Mouse (Mus musculus) liver (tissue): ENCODE data around the gene Ndufs2.

ENCODE experiments used
- DNase-seq: peaks from one replicate; pipeline ENCODE4 v3.0.0-alpha.2; 2020; ENCODE audit warnings: mixed read lengths

Gene Ndufs2

DNA sequence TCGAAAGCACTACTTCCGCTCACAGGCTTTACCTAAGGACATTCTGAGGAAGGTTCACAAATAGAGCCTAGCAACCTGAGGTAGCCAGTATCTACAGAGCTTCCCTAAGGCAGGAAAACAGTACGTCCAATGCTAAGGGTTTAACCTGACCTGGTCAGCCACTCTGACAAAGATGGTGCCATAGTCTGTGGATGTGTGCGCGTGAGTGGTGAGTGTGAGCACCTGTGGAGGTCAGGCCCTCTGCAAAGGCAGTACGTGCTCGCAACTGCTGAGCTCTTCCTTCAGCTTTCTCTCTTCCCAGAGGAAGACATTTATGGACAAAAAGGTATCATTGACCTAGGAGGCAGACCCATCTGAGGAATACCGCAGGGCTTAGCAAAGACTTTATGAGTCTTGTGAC, 27.2 kb upstream of the Ndufs2 start:
- no peak for DNase-seq

DNA sequence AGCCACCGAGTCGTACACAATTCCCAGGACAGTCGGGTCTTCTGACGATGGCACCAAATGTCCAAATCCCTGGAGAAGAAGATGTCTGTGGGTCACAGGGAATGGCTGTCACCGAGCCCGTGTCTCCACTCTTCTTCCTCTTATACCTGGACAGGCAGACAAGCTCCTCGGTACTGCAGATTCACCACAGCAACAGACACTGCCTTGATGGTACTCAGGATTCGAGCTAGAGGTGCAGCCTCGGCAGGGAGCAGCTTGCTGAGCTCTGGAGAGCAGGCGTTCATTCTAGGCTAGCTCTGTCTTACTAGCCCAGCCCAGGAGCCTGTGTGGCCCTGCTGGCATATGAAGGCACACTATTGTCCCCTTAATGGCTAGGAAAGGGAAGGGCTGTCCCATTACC, 26.5 kb upstream of the Ndufs2 start:
- DNase-seq: no peak

DNA sequence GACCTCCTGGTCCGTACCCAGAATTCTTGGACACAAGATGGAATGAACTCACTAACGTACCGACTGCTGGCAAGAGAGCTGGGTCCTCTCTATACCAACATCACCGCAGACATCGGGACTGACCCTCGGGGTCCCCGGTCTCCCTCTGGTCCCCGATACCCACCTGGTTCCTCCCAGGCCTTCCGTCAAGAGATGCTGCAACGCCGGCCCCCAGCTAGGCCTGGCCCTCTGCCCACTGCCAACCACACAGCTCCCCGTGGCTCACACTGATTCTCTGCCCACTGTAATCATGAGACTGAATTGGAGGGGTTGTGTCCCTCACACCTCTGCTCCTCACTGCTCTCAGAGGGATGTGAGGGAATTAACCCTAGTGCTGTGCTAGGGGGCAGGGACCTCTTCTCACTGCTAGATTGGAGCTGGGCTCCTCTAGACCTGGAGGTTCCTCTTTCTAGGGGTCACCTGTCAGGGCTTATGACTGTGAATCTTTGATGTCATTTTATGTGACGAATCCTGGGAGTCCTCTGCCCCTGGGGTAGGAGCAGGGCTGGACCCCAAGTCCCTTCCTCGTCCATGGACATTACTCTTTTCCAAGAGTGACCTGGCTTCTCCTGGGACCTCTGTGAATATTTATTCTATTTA, 25.0 kb upstream of the Ndufs2 start:
- no peak for DNase-seq

DNA sequence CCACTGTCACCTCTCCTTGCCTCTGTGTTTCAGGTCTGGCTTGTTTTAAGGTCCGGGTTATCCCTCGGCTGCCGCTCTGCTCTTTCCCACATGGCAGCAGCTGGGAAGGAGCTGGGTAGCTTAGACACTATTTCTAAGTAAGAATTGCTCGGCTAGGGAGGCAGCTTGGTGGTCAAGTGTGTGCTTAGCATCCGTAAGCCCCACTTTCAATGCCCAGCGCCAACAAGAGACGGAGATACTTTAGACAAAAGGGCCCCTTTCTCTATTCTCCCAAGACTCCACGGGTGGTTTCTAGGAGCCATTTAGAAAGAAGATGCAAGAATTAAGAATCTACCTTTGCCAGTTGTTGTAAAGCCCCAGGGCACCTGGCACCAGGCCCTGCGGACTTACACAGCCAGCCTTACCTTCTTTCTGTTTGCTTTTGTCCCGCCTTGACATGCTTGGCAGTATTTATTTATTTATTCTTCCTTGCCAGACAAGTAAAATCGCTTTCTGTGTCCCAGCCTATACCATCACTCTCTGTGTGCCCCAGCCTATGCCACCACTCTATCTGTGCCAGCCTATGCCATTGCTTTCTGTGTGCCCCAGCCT, 24.1 kb upstream of the Ndufs2 start:
- DNase-seq: no peak

DNA sequence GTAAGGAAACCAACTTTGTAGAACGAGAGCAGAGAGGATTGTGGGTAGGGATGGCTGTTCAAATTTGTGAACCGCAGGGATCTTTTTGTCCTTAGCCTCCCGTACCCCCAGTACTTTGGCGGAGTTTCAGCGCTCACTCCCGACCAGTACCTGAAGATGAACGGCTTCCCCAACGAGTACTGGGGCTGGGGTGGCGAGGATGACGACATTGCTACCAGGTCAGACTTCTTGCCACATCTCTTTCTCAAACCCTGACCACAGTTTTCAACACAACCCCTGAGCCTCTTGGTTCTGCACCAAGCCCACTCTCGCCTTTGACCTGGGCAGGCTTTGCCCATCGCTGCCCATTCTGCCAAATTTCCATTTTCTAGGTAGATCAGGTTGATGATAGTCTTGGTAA, 23.0 kb upstream of the Ndufs2 start:
- DNase-seq: no peak

DNA sequence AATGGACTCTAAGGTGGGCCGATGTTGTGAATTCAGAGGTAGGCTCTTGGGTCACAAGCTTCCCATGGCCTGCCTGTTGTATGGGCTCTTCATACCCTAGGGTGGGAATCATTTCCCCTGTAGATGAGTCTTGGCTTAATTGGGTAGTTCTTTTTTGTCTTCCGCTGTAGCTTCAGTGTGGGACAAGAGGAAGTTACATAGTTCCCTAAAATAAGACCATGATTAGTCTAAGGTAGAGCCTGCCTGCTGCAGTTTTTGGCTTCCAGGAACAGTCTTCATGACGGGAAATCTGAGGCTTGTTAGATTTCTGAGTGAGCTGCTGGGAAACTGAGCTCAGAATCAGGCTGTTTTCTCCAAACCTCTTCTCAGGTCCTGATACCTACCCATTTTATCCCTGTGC, 20.9 kb upstream of the Ndufs2 start:
- DNase-seq: no peak

DNA sequence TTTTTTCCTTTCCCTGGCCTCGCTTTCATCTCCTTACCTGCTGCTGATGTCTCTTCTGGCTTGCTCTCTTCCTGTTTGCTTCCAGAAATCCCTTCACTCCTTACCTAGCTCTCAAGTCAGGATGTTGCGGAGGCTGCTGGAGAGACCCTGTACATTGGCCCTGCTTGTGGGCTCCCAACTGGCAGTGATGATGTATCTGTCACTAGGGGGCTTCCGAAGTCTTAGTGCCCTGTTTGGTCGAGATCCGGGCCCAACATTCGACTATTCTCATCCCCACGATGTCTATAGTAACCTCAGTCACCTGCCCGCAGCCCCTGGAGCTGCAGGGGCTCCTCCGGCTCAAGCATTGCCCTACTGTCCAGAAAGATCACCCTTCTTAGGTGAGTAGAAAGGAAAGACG, 20.4 kb upstream of the Ndufs2 start:
- no peak for DNase-seq

DNA sequence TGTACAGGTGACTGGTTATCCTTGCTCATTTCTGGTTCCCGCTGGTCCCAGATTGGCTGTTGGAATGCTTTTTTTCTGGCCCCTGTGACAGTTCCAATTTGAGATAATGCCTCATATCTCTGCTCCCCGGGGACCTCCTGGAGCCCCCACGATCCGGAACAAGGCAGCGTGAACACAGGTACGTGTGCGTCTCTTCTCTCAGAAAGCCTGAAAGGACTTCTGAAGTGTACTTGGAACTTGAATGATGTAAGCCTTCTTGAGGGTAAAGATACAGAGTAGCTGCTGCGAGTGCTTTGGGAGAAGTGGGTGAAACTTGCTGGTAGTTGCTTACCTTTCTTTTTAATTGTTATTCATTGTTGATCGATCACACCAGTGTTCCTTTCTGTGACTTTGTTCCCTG, 20.0 kb upstream of the Ndufs2 start:
- peak; percentile 46 for DNase-seq

DNA sequence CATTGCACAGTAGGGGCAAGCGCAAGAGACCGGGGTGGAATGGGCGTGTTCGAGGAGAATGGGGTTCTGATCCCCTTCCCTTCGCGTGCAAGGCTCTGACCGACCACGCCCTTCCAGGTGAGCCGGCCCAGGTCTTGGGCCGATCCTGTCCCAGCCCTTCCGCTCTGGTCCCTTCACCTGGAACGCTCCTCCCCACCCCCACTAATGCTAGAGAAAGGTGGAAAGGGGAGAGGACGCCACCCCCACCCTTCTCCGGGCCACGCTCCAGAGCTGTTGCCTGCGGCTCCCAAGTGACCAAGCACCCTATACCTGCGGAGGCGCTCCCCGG, 19.3 kb upstream of the Ndufs2 start:
- DNase-seq: peak; percentile 68

DNA sequence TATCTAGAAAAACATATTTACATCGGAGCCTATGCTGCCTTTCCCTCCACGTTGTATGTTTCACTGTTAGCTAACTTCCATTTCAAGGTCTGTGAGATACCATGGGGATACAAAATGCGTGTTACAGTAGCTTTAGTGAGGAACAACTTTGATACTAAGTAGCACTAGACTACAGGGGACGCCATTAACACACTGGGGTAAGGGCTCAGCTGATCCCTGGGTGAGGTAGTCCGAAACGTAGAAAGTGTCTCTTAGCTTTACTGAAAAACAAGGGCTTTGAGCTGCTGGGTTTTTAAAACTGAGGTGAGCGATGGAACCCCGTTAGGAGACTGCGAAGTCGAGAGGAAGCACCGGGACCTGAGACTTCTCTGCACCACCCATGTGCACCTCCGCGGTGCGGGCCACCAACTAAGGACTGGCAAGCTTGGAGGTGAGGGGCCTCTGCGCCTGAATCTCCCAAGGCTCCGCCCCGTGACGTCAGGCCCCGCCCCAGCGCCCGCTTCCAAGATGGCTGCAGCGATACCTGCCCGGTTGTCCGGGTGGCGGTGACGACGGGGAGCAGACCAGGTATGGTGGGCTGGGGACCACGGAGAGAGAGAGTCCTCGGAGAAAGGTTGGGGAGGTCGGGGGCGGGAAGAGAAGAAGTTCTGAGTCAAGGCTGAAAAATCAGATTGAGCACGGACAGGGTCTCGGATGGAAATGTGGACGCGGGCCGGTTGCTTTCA, 18.8 kb upstream of the Ndufs2 start, which contains the start of gene B4galt3:
B4galt3 (plus strand) TSS at position 481 of the 725 bp plus-strand sequence.
- peak; percentile 99 for DNase-seq

DNA sequence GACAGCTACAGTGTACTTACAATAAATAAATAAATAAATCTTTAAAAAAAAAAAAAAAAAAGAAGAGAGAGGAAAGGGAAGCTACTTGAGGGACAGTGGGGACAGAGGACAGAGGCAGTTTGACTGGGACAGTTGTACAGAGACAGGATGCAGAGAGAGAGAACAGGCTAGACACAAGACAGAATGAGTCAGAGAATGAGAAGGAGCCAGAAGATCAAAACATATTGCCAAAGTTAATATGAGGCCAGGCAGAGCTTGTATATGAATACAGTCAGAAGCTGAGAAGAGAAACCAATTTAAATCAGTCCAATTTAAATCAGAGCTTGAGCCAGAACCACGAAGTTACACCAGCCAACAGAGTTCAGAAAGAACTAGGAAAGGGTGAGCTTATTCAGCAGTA, 17.2 kb upstream of the Ndufs2 start:
- DNase-seq: no peak

DNA sequence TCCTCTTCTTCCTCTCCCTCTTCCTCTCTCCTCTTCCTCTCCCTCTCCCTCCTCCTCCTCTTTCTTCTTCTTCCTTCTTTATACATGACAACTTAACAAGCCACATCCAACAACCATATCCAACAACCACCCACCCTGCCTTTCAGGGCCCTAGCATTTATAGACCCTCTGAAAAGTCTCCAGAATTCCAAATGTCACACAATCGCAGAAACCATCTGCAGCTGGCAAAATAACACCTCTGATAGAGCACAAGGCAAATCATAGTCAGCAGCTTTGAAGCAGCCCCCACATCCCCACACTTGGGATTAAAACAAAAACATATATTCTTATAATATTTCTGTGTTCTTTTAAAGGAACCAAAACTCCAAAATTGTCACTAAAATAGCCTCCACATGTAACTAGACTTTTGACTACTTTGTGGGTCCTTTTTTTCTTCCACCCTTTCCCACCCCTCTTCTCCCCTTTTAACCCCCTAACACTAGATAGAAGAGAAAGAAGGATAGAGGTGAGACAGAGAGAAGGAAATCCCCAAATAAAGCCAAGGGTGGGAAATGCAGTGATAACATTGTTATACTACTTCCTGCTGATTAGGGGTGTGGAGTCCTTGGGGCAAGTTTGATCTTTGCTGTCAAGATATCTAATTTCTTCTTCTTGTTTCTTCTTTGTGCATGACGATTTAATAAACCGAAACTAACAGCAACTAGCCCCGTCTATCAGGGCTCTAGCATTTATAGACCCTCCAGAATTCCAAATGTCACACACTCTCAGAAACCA, 15.0 kb upstream of the Ndufs2 start:
- DNase-seq: no peak

DNA sequence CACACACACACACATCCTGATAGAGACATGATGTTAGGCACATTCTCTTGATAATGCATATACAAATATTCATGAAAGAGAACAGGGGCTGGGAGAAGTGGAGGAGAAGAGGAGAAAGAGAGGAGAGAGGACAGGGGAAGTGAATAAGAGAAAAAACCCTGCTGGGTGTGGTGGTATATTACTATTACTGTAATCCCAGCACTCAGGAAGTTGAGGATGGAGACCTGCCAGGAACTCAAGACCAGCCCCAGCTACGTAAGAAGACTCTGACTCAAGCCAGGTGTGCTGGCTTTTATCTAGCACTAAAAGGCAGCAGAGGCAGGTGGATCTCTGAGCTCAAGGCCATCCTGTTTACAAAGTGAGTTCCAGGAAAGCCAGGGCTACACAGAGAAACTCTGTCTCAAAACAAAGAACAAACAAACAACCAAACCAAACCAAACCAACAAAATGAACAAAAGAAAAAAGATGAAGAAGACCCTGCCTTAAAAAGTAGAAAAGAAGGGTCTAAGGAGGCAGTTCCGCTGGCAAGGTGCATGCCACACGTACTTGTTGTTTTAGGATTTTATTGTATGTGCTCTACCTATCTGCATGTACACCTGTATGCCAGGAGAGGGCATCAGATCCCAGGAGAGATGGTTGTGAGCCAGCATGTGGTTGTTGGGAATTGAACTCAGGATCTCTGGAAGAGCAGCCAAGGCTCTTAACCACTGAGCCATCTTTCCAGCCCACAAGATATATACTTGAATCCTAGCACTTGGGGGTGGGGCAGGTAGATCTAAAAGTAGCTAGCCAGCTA, 12.7 kb upstream of the Ndufs2 start:
- no peak for DNase-seq

DNA sequence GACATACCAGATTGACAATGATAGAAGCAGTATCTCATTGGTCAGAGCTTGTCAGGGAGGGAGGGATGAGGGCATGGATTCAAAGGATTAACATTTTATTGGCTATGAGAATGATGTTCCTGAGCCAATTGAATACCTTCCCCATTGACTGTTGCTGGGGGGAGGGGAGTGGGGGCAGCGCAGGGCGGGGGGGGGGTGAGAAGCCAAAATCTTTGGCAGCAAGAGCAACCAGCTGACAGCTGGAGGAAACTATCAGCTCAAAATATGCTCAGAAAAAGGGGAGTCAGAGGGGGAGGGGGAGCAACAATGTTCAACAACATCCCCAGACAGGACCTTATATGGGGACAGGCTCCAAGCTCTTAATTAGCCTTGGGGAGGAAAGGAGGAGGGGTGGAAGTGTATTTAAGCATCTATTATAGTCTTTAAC, 12.0 kb upstream of the Ndufs2 start:
- DNase-seq: peak; percentile 41

DNA sequence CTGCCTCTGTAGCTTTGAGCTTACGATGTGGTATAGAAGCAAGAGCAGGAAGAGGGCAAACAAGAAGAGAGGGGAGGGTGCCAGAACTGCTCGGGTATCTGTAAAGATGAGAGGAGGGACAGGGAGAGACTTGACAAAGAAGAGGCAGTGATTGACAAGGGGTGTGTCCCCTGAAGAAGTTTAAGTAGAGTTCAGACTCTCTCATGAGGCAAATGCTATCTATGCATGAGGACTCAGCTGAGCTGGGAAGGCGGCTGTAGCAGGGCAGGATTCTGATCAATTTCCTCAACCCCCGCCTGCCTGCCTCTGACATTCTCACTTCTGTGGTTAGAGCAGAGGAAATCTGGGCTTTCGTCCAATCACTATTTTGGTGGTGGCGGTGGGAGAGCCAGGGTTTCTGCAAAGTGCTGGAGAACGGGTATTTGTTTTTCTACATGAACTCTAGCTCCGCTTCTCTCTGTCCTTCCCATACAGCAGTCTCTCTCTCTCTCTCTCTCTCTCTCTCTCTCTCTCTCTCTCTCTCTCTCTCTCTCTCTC, 11.5 kb upstream of the Ndufs2 start:
- peak; percentile 52 for DNase-seq

DNA sequence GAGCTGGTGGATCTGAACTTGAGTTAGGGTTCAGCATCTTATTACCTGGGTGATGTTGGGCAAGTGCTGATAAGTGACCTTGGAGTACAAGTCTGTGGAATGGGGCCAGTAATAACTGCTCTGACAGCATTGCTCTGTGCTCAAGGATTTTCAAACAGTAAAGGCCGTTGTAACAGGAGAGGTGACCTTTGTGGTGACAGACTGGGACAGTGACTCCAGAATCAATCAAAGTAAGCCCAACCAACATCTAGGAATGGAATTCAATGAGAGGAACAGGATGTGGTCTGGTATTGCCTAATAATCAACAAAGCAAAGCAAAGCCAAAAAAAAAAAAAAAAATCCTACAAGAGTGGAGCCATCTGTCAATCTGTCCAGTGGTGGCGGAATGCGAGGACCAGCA, 9.1 kb upstream of the Ndufs2 start:
- no peak for DNase-seq

DNA sequence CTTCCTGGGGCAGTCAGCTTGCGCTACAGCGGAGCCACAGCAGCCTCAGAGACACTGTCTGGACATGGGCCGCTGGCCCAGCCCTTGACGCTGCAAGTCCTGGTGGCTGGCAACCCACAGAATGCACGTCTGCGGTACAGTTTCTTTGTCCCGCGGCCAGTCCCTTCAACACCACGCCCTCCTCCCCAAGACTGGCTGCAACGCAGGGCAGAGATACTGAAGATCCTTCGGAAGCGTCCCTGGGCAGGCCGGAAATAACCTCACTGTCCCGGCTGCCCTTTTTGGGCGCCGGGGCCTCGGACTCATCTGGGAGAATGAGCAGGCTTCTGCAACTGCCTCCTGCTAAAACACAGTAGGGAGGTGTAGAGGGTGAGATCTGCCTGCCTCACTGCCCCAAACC, 7.7 kb upstream of the Ndufs2 start:
- DNase-seq: no peak

DNA sequence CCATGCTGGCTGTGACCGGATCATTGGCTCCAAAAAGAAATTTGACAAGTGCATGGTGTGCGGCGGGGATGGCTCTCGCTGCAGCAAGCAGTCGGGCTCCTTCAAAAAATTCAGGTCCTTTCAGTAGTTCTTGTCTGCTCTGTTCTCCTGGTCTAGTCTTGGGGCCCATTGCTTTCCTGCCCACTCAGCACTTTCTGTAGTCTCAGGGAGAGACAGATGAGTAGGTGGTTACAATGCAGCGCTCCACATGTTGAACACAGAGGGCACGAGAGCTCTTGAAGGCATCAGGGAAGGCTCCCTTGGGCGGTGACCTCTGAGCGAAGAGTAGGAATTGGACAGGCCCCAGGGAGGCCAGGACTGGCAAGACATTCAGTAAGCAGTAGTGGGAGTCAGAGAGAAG, 6.6 kb upstream of the Ndufs2 start:
- DNase-seq: no peak

DNA sequence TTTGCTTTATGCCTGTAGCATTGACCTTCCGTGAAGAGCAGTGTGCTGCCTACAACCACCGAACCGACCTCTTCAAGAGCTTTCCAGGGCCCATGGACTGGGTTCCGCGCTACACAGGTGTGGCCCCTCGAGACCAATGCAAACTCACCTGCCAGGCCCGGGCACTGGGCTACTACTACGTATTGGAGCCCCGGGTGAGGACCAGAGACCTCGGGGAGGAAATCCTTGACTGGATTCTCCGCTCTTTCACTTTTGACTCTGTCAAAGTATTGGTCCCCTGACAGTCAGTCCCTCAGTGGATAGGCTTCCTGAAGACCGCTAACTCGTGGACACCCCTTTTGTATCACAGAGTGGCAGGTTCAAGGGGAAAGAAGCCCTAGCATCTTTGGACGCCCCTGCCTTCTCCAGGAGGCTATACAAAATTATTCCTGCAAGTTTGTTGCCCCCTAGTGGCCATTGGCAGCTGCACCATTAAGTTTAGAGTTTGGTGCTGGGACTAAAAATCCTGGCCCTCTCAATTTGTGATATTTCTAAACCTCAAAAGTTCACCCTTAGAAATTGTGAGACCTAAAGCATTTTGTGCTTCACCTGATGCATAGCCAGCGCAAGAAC, 5.9 kb upstream of the Ndufs2 start:
- peak; percentile 75 for DNase-seq

DNA sequence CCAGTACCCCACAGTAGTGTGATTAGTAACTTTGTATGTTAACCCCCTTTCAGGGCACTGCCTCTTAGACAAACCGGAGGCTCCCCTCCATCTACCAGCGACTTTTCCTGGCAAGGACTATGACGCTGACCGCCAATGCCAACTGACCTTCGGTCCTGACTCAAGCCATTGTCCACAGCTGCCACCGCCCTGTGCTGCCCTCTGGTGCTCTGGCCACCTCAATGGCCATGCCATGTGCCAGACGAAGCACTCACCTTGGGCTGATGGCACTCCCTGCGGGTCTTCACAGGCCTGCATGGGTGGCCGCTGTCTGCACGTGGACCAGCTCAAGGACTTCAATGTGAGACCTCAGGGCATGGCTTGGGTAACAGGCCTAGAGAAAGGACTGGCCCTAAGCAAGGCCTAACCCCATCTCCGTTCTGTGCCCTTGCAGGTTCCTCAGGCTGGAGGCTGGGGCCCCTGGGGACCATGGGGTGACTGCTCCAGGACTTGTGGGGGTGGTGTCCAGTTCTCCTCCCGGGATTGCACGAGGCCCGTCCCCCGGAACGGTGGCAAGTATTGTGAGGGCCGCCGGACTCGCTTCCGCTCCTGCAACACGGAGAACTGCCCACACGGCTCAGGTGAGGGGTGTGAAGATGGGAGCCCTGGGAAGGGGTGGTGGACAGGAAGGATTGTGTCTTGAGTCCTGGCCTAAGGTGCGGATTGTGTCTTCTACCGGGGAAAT, 5.1 kb upstream of the Ndufs2 start:
- DNase-seq: no peak

DNA sequence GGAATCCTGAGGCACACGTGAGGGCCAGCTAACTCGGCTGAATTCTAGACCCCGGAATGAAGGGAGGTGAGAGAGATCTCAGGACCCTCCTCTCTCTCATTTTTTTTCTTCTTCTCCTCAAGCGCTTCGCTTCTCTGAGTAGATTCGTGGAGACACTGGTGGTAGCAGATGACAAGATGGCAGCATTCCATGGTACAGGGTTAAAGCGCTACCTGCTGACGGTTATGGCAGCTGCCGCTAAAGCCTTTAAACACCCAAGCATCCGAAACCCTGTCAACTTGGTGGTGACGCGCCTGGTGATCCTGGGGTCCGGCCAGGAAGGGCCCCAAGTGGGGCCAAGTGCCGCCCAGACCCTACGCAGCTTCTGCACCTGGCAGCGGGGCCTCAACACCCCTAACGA, 1.2 kb upstream of the Ndufs2 start:
- DNase-seq: peak; percentile 3
